Mouse (Mus musculus) ES-Bruce4 (cell line): ENCODE measurements at regions not wholly inside any gene's neighbourhood (a gene's known extent, or its start where the extent isn't known, plus 50 kb on each side); places are given as distances from the start of the nearest gene placed in this dataset.

ENCODE experiments used
- CTCF ChIP-seq: IDR thresholded peaks from one replicate; pipeline ENCODE4 v1.8.1; 2011; ENCODE audit warnings: low read depth, low read length
- POLR2A ChIP-seq: IDR thresholded peaks from one replicate; pipeline ENCODE4 v1.8.1; 2011; ENCODE audit warnings: low read length; ENCODE audit not compliant: insufficient read depth

- TF ChIP-seq POLR2A (no peak), CTCF (no peak)
Observed at GRCm38 (mm10) chr12:9127931-9128550, 98.2 kb downstream of the Ttc32 start.
